Comparison of ENCODE assay signal across 13 mouse cellular contexts in genomic region chr19:19122324-19122723, GRCm38 (mm10). TPM values are rescaled to one million over a fixed set of nuclear protein-coding genes. Genes with fewer than 3 reads are reported as not detected.
DNase-seq lines count a peak whose midpoint lies in the region; ATAC-seq and TF ChIP-seq lines count a peak whose summit lies in the region.
"Had no signal": no experiment of that assay in that cellular context is flagged by ENCODE, and none has a peak within 500 bp of the region (broad histone marks: within the 10 kb centered on the region; RNA-seq: fewer than 3 reads in every experiment).

No protein-coding gene starts in this region.

- peak; percentile 17; the same call in 1 of the 2 replicates for TF ChIP-seq CTCF in midbrain, postnatal 0 days (IDR thresholded peaks at IDR 0.05)

- H3K9ac ChIP-seq in heart, embryonic 11.5 days (ENCODE audit: low read depth, low read length) = no peak overlapping the region
- H3K9ac ChIP-seq in midbrain, postnatal 0 days (replicated peaks; ENCODE audit: low read length, poor library complexity, severe bottlenecking) = no peak overlapping the region

- DNase-seq in heart, postnatal 4 days = peak; percentile 5
- DNase-seq in midbrain, postnatal 0 days (ENCODE audit: low spot score) = no peak
- no peak for DNase-seq in midbrain, embryonic 10.5 days (ENCODE audit: low spot score)
- peak; percentile 14 for DNase-seq in NIH3T3 (ENCODE audit: low read depth)
- DNase-seq in embryo, embryonic 11 days = no peak
- DNase-seq in layer of hippocampus, adult 9-10 months (ENCODE audit: low spot score) = no peak
- DNase-seq: cerebellum, adult 18-20 months; heart, postnatal 36 days had no signal

- H3K27me3 ChIP-seq in heart, embryonic 11.5 days (ENCODE audit: control insufficient read depth, insufficient read depth, low read length) = no peaks in the 10 kb centered on the region
- H3K27me3 ChIP-seq in midbrain, postnatal 0 days (ENCODE audit: insufficient read depth, low read length) = no peaks in the 10 kb centered on the region
- H3K27me3 ChIP-seq in midbrain, embryonic 10.5 days (ENCODE audit: low read depth, poor library complexity, severe bottlenecking) = no peaks in the 10 kb centered on the region

- H3K4me3 ChIP-seq in heart, embryonic 11.5 days (ENCODE audit: low read depth, low read length) = no peak overlapping the region
- H3K4me3 ChIP-seq in midbrain, postnatal 0 days (ENCODE audit: low read depth, low read length) = no peak overlapping the region
- H3K4me3 ChIP-seq in midbrain, embryonic 10.5 days = no peak overlapping the region
- H3K4me3 ChIP-seq: heart, embryonic 10.5 days had no signal

- H3K9me3 ChIP-seq in heart, embryonic 11.5 days (replicated peaks; ENCODE audit: control insufficient read depth, low read length) = no peaks in the 10 kb centered on the region
- no peaks in the 10 kb centered on the region for H3K9me3 ChIP-seq in midbrain, postnatal 0 days (ENCODE audit: low read length)
- no peaks in the 10 kb centered on the region for H3K9me3 ChIP-seq in midbrain, embryonic 10.5 days (replicated peaks)
- H3K9me3 ChIP-seq: G1E; heart, embryonic 10.5 days had no signal

- no peaks in the 10 kb centered on the region for H3K4me1 ChIP-seq in heart, embryonic 11.5 days (ENCODE audit: control insufficient read depth, insufficient read depth, low read length)
- H3K4me1 ChIP-seq in midbrain, postnatal 0 days (ENCODE audit: insufficient read depth, low read length) = no peaks in the 10 kb centered on the region
- H3K4me1 ChIP-seq in midbrain, embryonic 10.5 days = no peaks in the 10 kb centered on the region
- H3K4me1 ChIP-seq: heart, embryonic 10.5 days had no signal

- no peak for ATAC-seq in heart, embryonic 11.5 days (replicated peaks; ENCODE audit: insufficient number of reproducible peaks, low FRiP score, low TSS enrichment)
- no peak for ATAC-seq in midbrain, postnatal 0 days (ENCODE audit: low FRiP score)
- ATAC-seq: forebrain, embryonic 14.5 days had no signal

- H3K27ac ChIP-seq in heart, embryonic 11.5 days (ENCODE audit: low read depth, low read length) = no peak overlapping the region
- H3K27ac ChIP-seq in midbrain, postnatal 0 days (ENCODE audit: low read depth, low read length) = no peak overlapping the region
- no peak overlapping the region for H3K27ac ChIP-seq in midbrain, embryonic 10.5 days (replicated peaks)
- H3K27ac ChIP-seq: heart, embryonic 10.5 days had no signal

- 46% methylated on average over 2 of the region's 2 CpGs for WGBS in heart, embryonic 11.5 days (ENCODE audit: insufficient replicate concordance)
- 44% methylated on average over 2 of the region's 2 CpGs for WGBS in midbrain, postnatal 0 days
- 51% methylated on average over 2 of the region's 2 CpGs for WGBS in midbrain, embryonic 10.5 days

- H3K36me3 ChIP-seq in heart, embryonic 11.5 days (ENCODE audit: control insufficient read depth, insufficient read depth, low read length) = no peaks in the 10 kb centered on the region
- no peaks in the 10 kb centered on the region for H3K36me3 ChIP-seq in midbrain, postnatal 0 days (ENCODE audit: insufficient read depth, low read length)
- H3K36me3 ChIP-seq in midbrain, embryonic 10.5 days = no peaks in the 10 kb centered on the region
- H3K36me3 ChIP-seq: G1E; heart, embryonic 10.5 days had no signal

- H3K4me2 ChIP-seq in heart, embryonic 11.5 days = no peak overlapping the region
- no peak overlapping the region for H3K4me2 ChIP-seq in midbrain, postnatal 0 days (ENCODE audit: low read depth, low read length, poor library complexity, severe bottlenecking)

RNA-seq across cellular contexts. Expression of gene Rorb, which starts 11.3 kb away (rescaled TPM):
- total RNA-seq in heart, postnatal 4 days (2021) = under 1 TPM; 0.26 to 0.29 TPM
- 0.18 and 0.21 TPM in 2 replicates for polyA plus RNA-seq in heart, embryonic 11.5 days (2014; fragmentation: Nextera tagmentation; extraction: Ambion mirVana)
- total RNA-seq in midbrain, postnatal 0 days (2014; rRNA removed) = 14.0 and 18.8 TPM in 2 replicates
- 13.5 and 17.7 TPM in 2 replicates for polyA plus RNA-seq in midbrain, postnatal 0 days (2015; fragmentation: Nextera tagmentation; extraction: Ambion mirVana)
- 1.5 and 3.2 TPM in 2 replicates for polyA plus RNA-seq in midbrain, embryonic 10.5 days (2016; fragmentation: Nextera tagmentation; extraction: Ambion mirVana)
- total RNA-seq: liver, adult 2 months had no signal
- polyA plus RNA-seq: G1E; liver, adult 2 months had no signal

Comparison
In these comparisons a context has a peak if more than half of its experiments do, and no peak if none do; other contexts are left out.
1. DNase-seq: peak in heart, postnatal 4 days (single experiment) and NIH3T3 (single experiment); none in midbrain, postnatal 0 days (single experiment), midbrain, embryonic 10.5 days (single experiment), embryo, embryonic 11 days (single experiment) and layer of hippocampus, adult 9-10 months (single experiment).